In the genomic region with DNA sequence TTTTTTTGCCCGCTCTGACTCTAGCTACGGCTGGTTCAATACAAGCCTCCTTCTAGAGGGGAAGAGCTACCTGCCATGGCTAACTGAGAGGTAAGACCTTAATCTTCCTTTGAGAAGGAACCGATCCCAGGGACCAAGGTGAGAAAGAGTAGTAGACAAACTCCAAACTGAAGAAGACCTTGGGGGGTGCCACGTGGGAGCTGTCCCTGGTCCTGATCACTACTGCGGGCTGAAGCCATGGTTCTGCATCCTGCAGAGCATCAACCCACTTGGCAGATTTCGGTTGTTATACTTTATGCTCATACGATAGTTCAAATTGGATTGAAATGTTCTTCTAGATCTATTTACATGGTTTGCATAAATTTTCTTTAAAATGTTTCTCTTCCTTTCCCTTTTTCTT, we compare ENCODE assay signal across 17 mouse cellular contexts. TPM values are rescaled to one million over a fixed set of nuclear protein-coding genes. Genes with fewer than 3 reads are reported as not detected.
A peak's percentile ranks its signal among the peaks of the same experiment; 100 is the strongest.
DNase-seq lines count a peak whose midpoint lies in the region; ATAC-seq and TF ChIP-seq lines count a peak whose summit lies in the region.
"Had no signal": no experiment of that assay in that cellular context is flagged by ENCODE, and none has a peak within 500 bp of the region (broad histone marks: within the 10 kb centered on the region; RNA-seq: fewer than 3 reads in every experiment).

No protein-coding gene starts in this region.

- H3K4me1 ChIP-seq in lung, adult 2 months (ENCODE audit: control insufficient read depth, insufficient read depth, low read length): no peaks in the 10 kb centered on the region
- no peaks in the 10 kb centered on the region for H3K4me1 ChIP-seq in forebrain, postnatal 0 days (ENCODE audit: insufficient read depth)
- H3K4me1 ChIP-seq: liver, embryonic 15.5 days; midbrain, embryonic 12.5 days had no signal

- H3K27me3 ChIP-seq in forebrain, postnatal 0 days (ENCODE audit: insufficient read depth, low read length): no peaks in the 10 kb centered on the region
- H3K27me3 ChIP-seq: midbrain, embryonic 12.5 days had no signal

- H3K4me3 ChIP-seq in lung, adult 2 months (replicated peaks; ENCODE audit: extremely low read depth, low read depth, low read length): no peak overlapping the region
- H3K4me3 ChIP-seq in forebrain, postnatal 0 days (ENCODE audit: low read depth, low read length): no peak overlapping the region
- H3K4me3 ChIP-seq: liver, embryonic 15.5 days; midbrain, embryonic 12.5 days had no signal

- TF ChIP-seq CTCF in lung, adult 2 months (IDR thresholded peaks at IDR 0.05; ENCODE audit: insufficient read depth, low read length): no peak
- no peak for TF ChIP-seq CTCF in forebrain, postnatal 0 days (IDR thresholded peaks at IDR 0.05; ENCODE audit: low read depth)

- DNase-seq in adrenal gland, postnatal 10 days: peak; percentile 65
- no peak for DNase-seq in adrenal gland, adult 2 months
- peak; percentile 24 for DNase-seq in lung, postnatal 14 days
- no peak for DNase-seq in lung, adult 2 months
- DNase-seq in embryo, embryonic 11 days: peak; percentile 51
- no peak for DNase-seq in left cerebral cortex, postnatal 4 days
- no peak for DNase-seq in forebrain, postnatal 0 days
- DNase-seq: cerebellum, adult 2 months had no signal

- no peak overlapping the region for H3K4me2 ChIP-seq in forebrain, postnatal 0 days (ENCODE audit: low read depth)
- H3K4me2 ChIP-seq: liver, embryonic 15.5 days; midbrain, embryonic 12.5 days had no signal

- H3K9me3 ChIP-seq in forebrain, postnatal 0 days (ENCODE audit: low read length): no peaks in the 10 kb centered on the region
- H3K9me3 ChIP-seq: liver, embryonic 15.5 days; midbrain, embryonic 12.5 days had no signal

- no peak overlapping the region for H3K9ac ChIP-seq in forebrain, postnatal 0 days
- H3K9ac ChIP-seq: liver, embryonic 15.5 days; midbrain, embryonic 12.5 days had no signal

- H3K27ac ChIP-seq in forebrain, postnatal 0 days (ENCODE audit: low read depth, low read length): no peak overlapping the region
- H3K27ac ChIP-seq: liver, embryonic 15.5 days; midbrain, embryonic 12.5 days had no signal

- intact Hi-C loops in left cerebral cortex, postnatal 4 days (cut with DNase I): no loop called here

- H3K36me3 ChIP-seq in forebrain, postnatal 0 days (ENCODE audit: insufficient read depth): no peaks in the 10 kb centered on the region
- H3K36me3 ChIP-seq: liver, embryonic 15.5 days; midbrain, embryonic 12.5 days had no signal

- WGBS in lung, adult 2 months: 58% methylated on average over 7 of the region's 7 CpGs
- whole genome bisulfite sequencing in forebrain, postnatal 0 days: 69% methylated on average over 7 of the region's 7 CpGs

- TF ChIP-seq POLR2A in lung, adult 2 months (IDR thresholded peaks at IDR 0.05; ENCODE audit: borderline replicate concordance, extremely low read depth, low read depth, low read length): no peak

- 0 out of 2 replicates have a peak, but pooled peaks have one; percentile 41 for ATAC-seq in megakaryocyte-erythroid progenitor cell, adult 5-6 weeks (replicated peaks; ENCODE audit: low FRiP score, low TSS enrichment, poor library complexity, severe bottlenecking)
- ATAC-seq in forebrain, postnatal 0 days: no peak
- ATAC-seq: inflammation-experienced regulatory T-cells, adult 6 months had no signal

RNA-seq across cellular contexts. Expression of a gene that starts 11.6 kb away (rescaled TPM):
- total RNA-seq in adrenal gland, postnatal 10 days (2021): not detected
- not detected for total RNA-seq in adrenal gland, adult 2 months (2021)
- not detected in 2 replicates for polyA plus RNA-seq in adrenal gland, adult 2 months (2012; rRNA removed)
- polyA plus RNA-seq in lung, adult 2 months (2012; rRNA removed): 0.05 and 0.17 TPM in 2 replicates
- total RNA-seq in megakaryocyte-erythroid progenitor cell, adult 5-6 weeks (2014; fragmentation: Nextera tagmentation): not detected in 2 replicates
- total RNA-seq in megakaryocyte-erythroid progenitor cell, adult 5-6 weeks (2017): not detected in 2 replicates
- not detected for total RNA-seq in left cerebral cortex, postnatal 4 days (2021)
- not detected in 2 replicates for total RNA-seq in forebrain, postnatal 0 days (2014; rRNA removed)
- polyA plus RNA-seq in forebrain, postnatal 0 days (2015; fragmentation: Nextera tagmentation; extraction: Ambion mirVana): not detected in 2 replicates
- total RNA-seq: granulocyte monocyte progenitor cell, adult 5-6 weeks; heart, postnatal 10 days; left cerebral cortex, adult 18-20 months had no signal
- polyA plus RNA-seq: inflammation-experienced regulatory T-cells, adult 6 months; liver, embryonic 15.5 days; midbrain, embryonic 12.5 days; neural tube, embryonic 11.5 days; urinary bladder, adult 2 months had no signal

RNA-seq across cellular contexts. Expression of a gene that starts 21.4 kb away (rescaled TPM):
- 10 to 100 TPM; 14.2 to 20.0 TPM for total RNA-seq in adrenal gland, postnatal 10 days (2021)
- 10 to 100 TPM; 15.5 to 24.6 TPM for total RNA-seq in adrenal gland, adult 2 months (2021)
- 9.1 and 9.9 TPM in 2 replicates for polyA plus RNA-seq in adrenal gland, adult 2 months (2012; rRNA removed)
- polyA plus RNA-seq in lung, adult 2 months (2012; rRNA removed): 22.1 and 27.3 TPM in 2 replicates
- 12.5 and 20.6 TPM in 2 replicates for total RNA-seq in megakaryocyte-erythroid progenitor cell, adult 5-6 weeks (2014; fragmentation: Nextera tagmentation)
- 3.7 and 5.1 TPM in 2 replicates for total RNA-seq in megakaryocyte-erythroid progenitor cell, adult 5-6 weeks (2017)
- 10 to 100 TPM; 36.1 to 36.9 TPM for total RNA-seq in left cerebral cortex, postnatal 4 days (2021)
- total RNA-seq in forebrain, postnatal 0 days (2014; rRNA removed): 7.9 and 11.5 TPM in 2 replicates
- 8.2 and 10.4 TPM in 2 replicates for polyA plus RNA-seq in forebrain, postnatal 0 days (2015; fragmentation: Nextera tagmentation; extraction: Ambion mirVana)

RNA-seq across cellular contexts. Expression of a gene that starts 50.1 kb away (rescaled TPM):
- total RNA-seq in adrenal gland, postnatal 10 days (2021): 10 to 100 TPM; 22.8 to 28.8 TPM
- total RNA-seq in adrenal gland, adult 2 months (2021): 10 to 100 TPM; 25.4 to 40.0 TPM
- polyA plus RNA-seq in adrenal gland, adult 2 months (2012; rRNA removed): 26.6 and 31.3 TPM in 2 replicates
- 17.0 and 19.7 TPM in 2 replicates for polyA plus RNA-seq in lung, adult 2 months (2012; rRNA removed)
- total RNA-seq in megakaryocyte-erythroid progenitor cell, adult 5-6 weeks (2014; fragmentation: Nextera tagmentation): 5.7 and 11.0 TPM in 2 replicates
- 3.5 and 12.2 TPM in 2 replicates for total RNA-seq in megakaryocyte-erythroid progenitor cell, adult 5-6 weeks (2017)
- 10 to 100 TPM; 31.6 to 34.8 TPM for total RNA-seq in left cerebral cortex, postnatal 4 days (2021)
- 28.5 and 47.7 TPM in 2 replicates for total RNA-seq in forebrain, postnatal 0 days (2014; rRNA removed)
- polyA plus RNA-seq in forebrain, postnatal 0 days (2015; fragmentation: Nextera tagmentation; extraction: Ambion mirVana): 14.4 and 18.0 TPM in 2 replicates

Comparison
In these comparisons a context has a peak if more than half of its experiments do, and no peak if none do; other contexts are left out.
1. DNase-seq: peak in adrenal gland, postnatal 10 days (single experiment), lung, postnatal 14 days (single experiment) and embryo, embryonic 11 days (single experiment); none in adrenal gland, adult 2 months (single experiment), lung, adult 2 months (single experiment), left cerebral cortex, postnatal 4 days (single experiment) and forebrain, postnatal 0 days (single experiment).